Mouse (Mus musculus): Measurements from ENCODE around the gene Ldlrad3.

Gene Ldlrad3

DNA sequence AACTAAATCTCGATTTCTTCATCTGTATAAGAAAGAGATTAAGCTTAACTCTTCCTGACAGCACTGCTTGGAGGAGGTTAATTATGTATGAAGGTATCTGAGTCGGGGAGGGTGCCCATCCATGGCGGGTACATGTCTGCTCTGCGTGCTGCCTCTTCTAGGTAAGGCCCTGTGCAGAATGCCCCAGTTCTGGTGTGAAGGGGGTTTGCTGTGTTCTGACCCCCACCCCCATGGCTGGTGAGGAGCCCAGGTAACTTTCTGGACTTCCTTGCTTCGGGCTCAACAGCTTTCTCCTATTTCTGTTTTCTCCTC, 279.9 kb downstream of the Ldlrad3 start:
- no peak for DNase-seq (ENCODE audit: low spot score in 2 of 2)

DNA sequence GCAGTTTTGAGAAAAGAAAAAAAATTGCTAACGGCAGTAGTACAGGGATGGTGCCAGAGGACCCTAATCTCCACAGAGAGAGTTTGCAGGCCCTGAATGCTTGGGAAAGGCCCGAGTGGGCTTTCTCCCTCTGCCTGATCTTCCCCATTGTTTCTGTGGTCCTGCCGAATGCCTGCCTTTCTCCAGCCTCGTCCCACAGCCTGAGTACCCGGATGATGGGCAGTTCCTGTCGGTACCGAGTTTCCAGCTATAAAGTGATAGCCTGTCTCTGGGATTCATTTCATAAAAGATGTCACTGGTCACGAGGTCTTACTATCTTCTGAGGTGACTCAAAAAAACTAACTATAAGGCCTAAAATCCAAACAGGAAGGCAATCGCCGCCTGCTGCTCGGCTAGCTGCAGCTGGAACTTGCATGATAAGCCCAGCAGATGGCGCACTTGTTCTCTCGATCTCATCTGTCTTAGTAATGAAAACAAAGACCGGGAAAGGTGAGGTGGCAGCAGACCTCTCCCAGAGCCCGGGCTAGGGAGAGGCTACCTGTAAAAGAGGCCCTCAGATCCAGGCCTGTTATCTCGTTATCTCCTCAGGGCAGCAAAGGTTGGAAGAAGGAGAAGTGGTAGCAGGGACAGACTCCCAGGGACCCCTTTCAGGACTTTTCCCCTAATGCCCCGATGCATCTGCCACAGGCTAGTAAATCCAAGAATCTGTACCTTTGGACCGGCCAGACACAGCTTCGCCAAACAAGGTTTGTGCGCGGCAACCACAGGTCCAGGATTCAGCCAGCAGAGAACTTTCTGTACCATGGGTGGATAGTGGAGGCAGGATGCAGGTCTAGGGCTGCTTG, 280.4 kb downstream of the Ldlrad3 start:
- peak; percentile 53 to 54 for DNase-seq (ENCODE audit: low spot score in 2 of 2)

DNA sequence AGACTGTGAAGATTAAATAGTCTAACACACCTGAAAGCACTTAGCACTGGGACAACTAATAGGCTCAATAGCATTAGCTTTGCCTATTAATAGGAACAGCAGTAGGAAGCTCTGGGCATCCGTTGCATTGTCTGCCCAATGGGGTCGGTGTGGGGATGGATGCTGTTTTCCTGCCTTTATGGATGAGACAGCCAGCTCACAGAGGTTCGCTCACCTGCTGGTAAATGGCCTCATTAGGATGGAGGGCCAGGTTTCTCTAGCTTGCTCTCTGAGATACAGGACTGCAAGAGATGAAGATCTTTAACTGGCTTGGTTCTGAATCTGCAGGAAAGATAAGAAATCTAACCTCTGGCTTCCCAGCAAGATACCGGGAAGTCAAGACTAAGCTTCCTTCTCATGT, 284.0 kb downstream of the Ldlrad3 start:
- no peak for DNase-seq (ENCODE audit: low spot score in 2 of 2)
